Mouse (Mus musculus): ENCODE measurements around the gene Ybx2.

DNA sequence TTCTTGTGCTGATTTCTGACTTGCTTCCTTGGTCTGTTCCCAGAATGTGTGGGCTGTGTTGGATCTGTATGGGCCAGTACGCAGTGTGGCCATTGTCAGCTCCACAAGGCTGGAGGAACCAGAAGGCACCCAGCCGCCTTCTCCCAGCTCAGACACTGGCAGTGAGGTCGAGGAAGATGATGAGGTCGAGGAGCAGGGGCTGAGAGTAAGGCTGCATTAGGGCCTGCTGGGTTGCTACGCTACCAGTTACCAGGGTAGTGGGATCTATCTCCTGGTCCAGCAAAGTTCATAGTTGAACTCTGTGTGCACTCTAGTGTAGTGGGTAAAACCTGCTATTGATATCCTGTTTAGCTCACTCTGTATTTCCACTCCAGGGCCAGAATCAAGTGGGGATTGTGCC lies 26.4 kb upstream of the Ybx2 start:
- TF ChIP-seq CTCF (IDR thresholded peaks at IDR 0.05; ENCODE audit: low read depth, low read length) (no peak), POLR2A (IDR thresholded peaks at IDR 0.05; ENCODE audit: extremely low read depth, insufficient read depth, low read length) (no peak)

Measured in liver, adult 2 months (tissue).